Mouse (Mus musculus) adrenal gland, postnatal 36 days (tissue): ENCODE results near the gene Hook2. TPM values are rescaled to one million over a fixed set of nuclear protein-coding genes. Genes with fewer than 3 reads are reported as not detected.

Experiments used
- DNase-seq, 2 experiments: peaks; one replicate each; pipeline ENCODE4 v3.0.0; 2021; ENCODE audit warnings: mixed read lengths in 1 of 2
- total RNA-seq, 2 experiments: library from RNA; stranded (reverse); gene quantifications; 2 replicates each; pipeline ENCODE4 v1.2.3; 2021

The Hook2 gene
- total RNA-seq, 2 experiments from 2014 or later: 7.0 to 8.2 TPM

DNA sequence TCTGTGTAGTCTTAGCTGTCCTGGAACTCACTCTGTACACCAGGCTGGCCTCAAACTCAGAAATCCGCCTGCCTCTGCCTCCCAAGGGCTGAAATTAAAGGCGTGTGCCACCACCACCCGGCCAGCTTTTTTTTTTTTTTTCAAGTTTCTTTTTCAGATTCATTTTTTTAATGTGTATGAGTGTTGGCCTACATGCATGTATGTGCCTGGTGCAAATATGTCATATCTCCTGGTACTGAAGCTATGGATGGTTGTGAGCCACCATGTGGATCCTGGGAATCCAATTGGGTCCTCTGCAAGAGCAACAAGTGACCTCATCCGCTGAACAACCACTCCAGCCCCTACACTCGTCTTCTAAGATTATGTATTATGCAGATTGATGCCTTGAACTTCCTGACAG is 3.0 kb upstream of the Hook2 start:
- DNase-seq: no peak

DNA sequence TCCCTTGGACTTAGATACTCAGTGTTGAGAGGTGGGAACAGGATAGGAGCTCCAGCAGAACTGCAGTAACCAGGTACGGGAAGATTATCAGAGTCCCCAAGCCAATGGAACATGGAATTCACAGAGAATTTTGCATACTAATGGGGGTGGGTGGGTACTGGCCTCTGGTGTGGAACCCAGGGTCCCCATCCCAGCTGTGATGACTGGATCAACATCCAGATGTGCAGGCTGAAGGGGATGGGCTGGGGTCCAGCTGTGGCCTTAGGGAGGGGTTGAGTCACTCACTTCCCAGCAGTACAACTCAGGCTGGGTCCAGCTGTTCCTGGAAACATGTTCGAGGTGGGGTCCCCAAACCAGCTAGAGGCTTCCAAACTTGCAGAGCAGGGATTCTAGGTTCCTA is 2.5 kb upstream of the Hook2 start:
- no peak for DNase-seq

DNA sequence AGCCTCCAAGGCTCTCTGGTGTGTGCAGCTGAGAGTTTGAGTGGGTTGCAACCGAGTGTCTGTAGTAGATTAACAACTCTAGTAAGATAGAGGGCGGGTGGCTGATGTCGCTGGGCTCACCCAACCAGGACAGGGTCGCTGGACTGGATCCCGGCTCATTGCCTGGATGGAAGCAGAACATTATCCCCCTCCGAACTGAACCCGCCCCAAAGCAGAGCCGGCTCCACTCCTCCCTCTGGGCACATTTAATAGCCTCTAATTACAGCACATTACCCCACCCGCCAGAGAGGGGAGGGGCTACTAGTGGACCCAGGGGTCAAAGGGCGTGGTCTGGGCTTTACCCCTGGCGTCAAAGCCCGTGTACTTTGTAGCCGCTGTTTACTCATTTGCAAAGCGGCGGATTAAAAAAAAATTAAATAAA is 1.1 kb upstream of the Hook2 start:
- DNase-seq: peak in 1 of 2 experiments; percentile 72

DNA sequence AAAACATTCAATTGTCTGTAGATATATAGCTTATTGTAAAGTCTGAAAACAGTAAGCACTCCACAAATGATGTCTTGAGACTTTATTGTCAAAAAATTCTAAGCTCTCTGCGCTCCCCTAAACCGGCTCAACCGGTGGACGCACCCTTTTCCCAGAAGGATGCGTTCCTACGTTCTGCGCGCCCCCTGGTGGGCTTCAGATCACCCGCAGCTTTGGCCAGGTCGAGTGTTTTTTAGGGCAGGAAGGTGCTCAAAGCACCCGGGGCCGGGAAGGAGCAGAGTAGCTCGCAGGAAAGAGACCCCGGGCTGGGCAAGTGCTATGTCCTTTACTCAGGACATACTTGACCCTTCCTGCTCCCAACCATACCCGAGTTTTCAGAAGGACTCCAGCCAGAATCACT is 593 bp upstream of the Hook2 start:
- peak; percentile 93 to 96 for DNase-seq

DNA sequence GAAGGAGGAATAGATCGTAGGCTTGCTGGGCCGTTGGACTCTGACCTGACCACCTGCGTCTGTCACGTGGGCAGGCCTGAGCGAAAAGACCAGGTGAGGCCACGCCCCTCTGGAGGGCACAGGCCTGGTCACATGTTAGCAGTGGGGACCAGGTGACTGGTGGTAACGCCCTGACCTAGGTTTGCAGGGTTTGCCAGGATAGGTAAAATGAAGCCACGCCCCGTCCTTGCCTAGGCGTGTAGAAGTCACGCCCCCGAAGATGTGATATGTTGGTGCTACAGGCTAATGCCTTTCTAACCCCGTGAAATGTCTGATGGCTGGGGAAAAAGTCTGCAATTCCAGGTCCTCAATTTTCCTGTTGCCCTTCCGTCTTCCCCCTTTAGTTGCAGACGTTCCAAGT is 433 bp downstream of the Hook2 start:
- DNase-seq: no peak

DNA sequence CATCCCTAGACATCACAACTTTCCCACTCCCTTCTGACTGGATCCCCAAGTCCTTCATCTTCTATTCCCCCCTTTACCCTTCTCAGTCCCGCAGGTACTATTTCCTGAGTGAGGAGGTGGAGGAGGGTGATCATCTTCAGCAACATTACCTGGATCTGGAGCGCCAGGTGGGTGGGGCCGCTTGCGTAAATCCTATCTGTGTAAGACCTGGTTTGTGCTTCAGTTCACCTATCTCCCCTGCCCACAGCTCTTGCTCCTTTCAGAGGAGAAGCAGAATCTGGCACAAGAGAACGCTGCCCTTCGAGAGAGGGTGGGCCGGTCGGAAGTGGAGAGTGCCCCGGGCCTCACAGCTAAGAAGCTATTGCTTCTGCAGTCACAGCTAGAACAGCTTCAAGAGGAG is 4.0 kb downstream of the Hook2 start:
- no peak for DNase-seq

DNA sequence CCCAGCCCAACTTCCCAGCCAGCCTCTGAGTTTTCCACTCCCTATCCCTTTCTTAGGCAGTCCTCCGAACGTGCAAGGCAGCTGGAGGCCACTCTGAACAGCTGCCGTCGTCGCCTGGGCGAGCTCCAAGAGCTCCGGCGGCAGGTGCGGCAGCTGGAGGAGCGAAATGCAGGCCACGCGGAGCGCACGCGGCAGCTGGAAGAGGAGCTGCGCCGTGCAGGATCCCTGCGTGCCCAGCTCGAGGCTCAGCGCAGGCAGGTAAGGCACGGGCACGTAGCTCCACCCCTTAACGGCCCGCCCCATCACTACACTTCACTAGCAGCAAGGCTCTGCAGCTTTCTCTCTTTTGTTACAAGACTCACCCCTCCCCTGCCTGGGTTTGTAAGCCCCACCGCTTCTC is 5.3 kb downstream of the Hook2 start:
- no peak for DNase-seq

DNA sequence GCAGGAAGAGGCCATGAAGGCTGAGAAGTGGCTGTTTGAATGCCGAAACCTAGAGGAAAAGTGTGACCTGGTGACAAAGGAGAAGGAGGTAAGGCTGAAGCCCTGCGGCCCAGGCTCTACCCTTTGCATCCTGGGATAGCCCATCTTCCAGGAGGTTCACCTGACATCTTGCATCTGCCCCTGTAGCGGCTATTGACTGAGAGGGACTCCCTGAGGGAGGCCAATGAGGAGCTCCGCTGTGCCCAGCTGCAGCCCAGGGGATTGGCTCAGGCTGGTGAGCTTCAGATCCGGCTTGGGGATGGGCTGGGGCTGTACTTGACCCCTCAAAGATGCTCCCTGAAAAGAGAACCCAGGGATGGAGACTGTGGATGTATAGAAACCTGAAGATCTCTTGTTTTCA is 6.6 kb downstream of the Hook2 start:
- DNase-seq: no peak

DNA sequence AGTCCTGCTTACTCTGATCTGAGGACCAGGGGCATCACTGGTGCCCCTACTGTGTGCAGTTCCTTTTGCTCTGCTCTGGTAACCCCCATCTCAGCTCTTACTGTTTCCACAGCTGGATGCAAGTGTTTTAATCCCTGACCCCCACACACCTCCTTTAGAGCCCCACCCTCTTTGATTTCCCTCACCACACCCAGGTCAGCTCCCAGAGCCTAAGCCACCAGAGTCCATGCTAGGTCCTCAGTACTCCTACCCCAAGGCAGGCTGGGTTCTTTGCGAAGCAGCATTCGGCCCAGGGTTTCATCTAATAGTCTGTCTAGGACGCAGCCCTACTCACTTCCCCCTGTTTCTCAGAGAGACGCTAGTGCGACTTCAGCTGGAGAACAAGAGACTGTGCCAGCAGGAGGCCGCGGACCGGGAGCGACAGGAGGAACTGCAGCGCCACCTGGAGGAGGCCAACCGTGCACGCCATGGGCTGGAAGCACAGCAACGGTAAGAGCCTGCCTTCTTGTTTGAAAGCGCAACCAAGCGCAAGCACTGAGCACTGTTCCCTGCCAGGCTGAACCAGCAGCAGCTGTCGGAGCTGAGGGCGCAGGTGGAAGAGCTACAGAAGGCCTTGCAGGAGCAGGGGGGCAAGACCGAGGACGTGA is 7.4 kb downstream of the Hook2 start:
- DNase-seq: peak; percentile 92 to 95

DNA sequence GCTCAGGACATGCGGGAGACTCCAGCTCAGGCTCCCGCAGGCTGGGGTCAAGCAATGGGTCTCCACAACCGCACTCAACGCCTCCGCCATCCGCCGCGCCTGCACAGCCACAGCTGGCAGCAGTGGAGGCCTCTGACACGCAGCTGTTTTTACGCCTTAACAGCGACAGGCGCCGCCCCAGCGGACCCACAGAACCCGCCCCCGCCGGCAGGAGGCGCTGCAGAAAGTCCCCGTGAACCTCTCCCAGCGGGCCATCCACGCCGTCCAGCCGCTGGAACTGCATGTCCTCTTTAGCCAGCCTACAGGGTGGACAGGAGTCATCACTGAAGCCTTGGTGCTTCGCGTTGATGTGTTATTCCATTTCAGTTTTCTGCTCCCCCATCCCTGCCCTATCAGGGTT is 17.3 kb downstream of the Hook2 start:
- peak; percentile 57 to 64 for DNase-seq

DNA sequence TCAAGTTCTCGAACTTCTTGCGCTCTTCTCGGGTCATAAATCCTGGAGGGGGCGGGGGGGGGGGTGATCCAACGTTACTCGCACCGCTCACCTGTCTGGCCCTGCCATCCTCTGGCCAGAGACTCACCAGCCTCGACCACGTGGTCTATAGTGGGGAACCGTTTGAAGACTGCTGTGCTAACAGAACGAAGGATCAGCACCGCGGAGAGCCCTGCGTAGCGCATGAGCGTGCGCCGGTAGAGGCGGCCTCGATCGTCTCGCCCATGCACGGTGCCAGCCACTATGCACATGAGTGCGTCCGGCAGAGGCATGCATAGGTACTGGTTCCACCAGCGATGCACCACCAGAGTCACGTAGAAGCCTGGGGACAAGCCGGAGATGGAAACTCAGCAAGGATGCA is 20.8 kb downstream of the Hook2 start:
- no peak for DNase-seq

DNA sequence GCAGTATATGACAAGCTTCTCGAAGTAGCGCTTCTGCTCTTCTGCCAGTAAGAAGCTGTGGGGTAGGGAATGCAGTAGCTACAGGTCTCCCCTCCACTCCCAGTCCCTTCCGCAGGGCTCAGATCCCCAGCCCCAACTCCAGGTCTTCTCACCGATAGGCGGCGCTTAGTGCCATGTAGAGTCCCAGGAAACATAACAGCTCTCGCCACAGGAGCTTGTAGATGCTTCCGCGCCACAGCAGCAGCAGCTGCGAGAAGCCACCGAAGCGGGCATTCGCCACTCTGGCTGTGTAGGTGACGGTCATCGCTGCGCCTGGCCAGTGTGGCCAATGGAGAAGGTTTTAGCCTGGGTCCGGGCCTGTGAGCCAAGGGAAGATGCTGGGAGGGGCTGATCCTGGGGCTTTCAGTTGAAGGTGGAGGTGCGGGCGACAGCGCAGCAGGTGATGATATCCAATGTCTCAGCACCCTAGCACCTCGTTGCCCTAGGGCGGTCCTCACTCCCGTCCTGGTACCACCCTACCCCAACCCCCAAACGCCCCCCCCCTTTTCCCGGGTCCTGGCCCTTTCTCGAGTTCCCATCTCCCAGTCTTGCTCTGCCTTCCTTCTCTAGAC is 22.9 kb downstream of the Hook2 start:
- peak; percentile 78 to 82 for DNase-seq

DNA sequence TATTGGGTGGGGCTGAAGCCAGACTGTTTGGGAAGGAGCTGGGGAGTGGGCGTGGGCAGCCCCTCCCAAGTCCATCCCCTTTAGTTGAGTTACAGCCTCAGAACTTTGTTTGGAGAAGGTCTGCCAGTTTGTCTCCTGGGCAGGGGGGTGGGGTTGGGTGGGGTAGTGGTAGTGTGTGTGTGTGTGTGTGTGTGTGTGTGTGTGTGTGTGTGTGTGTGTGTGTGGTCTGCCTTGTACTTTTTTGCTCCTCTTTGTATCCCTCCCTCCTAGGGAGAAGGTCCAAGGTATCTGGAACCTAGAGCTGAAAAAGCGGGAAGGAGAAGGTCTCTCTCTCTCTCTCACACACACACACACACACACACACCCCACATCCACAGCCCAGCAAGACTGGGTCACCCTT is 24.0 kb downstream of the Hook2 start, which contains the start of gene Best2:
TSS of gene Best2 (minus strand) at position 101 of the 400 bp plus-strand sequence.
- no peak for DNase-seq

DNA sequence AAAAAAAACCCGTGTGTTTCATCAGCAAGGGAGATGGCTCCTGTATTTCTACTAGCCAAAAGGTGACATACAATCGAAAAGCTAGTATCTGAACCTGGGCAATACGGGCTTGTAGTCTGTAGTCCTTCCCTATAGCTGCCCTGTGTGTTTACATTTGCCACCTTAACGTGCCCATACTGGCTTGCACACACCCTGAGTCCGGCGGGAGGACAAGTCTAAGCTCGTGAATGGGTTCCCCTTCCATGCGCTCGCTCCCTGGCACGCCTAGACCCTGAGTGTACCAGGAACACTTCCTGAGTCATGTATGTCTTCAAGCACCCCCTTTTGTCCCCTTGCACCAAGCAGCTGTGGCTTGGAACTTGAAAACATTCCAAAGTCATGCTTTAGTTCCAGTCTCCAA is 26.3 kb downstream of the Hook2 start:
- DNase-seq: no peak

DNA sequence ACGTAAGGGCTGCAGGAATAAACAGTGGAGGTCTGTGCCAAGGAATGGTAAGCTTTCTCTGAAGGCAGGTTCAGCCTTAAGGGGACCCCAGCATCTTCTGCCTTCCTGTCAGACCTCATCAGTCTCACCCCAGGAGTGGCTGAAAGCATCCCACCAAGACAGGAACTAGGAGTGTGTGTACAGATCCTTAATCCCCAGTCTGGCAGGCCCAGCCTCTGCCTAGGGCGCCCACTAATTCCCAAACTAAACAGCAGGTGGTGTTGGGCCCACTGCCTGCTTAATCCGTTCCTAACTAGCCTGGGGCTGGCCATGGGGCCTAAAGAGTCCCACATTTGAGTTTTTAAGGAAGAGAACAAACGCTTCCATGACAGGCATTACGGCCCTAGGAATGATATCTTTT is 26.8 kb downstream of the Hook2 start:
- DNase-seq: no peak

DNA sequence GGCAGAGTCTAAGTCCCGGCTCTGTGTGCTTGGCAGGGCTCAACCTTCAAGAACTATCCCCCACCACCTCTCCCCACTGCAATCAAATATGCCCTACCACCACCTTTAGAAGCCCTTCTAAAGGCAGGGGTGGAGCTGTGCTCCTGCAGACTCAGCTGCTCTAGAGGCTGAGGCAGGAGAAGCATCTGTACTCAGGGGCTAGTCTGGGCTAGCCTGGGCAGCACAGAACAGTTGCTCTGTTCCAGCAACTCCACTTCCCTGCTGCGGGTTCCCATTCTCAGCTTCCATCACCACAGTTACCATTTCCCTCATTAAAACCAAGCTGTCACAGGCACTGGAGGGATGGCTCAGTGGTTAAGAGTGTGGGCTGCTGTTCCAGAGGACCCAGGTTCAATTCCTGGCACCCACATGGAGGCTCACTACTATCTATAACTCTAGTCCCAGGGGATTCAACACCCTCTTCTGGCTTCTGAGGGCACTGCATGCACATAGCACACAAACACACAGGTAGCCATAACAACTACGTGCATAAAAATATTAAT is 31.2 kb downstream of the Hook2 start:
- no peak for DNase-seq

DNA sequence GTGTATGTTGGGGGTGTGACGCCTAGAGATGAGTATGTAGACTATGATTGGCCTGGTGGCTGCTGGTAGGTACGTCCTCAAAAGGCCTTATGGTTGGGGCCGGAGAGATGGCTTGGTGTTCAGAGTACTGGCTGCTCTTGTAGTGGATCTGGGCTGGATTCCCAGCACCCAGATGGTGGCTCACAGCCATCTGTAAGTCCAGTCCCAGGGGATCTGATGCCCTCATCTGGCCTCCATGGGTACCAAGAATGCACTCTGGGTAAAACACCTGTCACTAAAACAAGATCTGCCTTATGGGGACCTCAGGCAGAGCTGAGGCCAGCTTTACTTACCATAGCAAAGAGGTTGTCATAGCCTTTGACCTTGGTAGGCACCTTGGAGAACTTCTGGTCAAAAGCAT is 33.4 kb downstream of the Hook2 start:
- DNase-seq: no peak

DNA sequence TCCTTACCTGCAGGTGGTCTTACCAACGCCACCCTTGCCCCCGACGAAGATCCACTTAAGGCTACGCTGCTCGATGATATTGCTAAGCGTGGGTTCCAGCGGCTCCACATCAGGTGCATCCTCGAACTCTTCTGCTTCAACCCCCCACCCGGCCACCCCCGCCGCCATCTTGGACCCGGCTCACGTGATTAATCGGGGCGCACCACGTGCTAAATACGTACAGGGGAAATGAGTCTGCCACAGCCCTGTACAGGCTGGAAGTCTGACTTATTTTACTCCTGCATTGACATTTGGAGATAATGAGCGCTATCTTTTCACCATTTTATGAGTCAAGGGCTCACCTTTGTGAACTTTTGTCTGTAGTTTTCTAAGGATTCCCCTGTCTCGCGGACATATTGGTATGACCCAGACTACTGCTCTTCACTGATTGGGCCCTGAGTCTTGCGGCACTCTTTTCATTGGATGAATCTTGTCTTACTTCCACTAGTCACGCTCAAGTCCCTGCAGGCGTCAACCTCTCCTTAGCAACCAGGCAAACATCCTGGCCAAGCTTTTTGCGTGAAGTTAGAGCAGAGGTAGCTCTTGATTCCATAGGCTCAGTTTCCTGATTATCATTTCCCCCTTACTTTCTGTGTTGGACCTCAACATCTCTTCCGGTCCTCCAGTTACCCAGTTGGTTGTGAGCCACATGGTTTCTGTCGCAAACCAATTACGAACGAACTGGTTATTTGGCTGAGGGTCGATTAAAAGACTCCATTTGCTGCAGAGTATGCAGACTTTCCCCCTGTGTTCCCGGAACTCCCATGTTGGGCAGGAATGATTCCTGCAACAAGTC is 34.9 kb downstream of the Hook2 start, which contains the start of gene Asna1:
TSS of gene Asna1 (minus strand) at position 184 of the 835 bp plus-strand sequence.
- DNase-seq: peak; percentile 83 to 85

DNA sequence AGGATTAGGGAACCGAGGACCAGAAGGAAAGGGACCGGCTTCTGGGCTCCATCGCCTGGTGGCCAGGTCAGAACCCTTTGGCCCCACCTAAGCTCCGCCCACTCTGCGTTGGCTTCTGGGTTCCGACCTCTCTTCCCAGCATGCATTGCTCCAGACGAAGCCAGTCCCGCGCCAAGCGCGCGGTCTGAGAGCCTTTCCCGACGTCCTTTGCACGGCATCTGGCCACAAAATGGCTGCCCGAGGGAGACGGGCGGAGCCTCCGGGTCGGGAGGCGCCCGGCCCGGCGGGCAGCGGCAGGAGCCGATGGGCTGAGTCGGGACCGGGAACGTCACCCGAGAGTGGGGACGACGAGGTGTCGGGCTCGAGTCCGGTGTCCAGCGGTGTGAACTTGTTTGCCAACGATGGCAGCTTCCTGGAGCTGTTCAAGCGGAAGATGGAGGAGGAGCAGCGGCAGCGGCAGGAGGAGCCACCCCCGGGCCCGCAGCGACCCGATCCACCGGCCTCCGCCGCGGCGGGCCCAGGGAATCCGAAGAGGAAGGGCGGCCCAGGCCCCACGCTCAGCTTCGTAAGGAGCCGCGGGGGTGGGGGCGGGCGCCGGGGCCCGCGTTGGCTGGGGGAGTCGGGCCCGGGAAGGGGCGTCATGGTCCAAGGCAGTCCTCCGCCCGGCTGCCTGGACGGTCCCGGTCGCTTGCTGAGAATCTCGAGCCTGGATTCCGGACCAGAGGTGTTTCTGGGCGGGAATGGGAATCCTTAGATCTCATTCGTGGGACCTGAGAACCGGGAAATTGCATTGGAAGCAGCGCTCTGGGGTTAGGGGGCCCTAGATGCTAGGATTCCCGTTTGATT is 36.5 kb downstream of the Hook2 start, which contains the start of gene Trir:
TSS of gene Trir (plus strand) at position 154 of the 846 bp plus-strand sequence.
- peak; percentile 97 to 98 for DNase-seq

DNA sequence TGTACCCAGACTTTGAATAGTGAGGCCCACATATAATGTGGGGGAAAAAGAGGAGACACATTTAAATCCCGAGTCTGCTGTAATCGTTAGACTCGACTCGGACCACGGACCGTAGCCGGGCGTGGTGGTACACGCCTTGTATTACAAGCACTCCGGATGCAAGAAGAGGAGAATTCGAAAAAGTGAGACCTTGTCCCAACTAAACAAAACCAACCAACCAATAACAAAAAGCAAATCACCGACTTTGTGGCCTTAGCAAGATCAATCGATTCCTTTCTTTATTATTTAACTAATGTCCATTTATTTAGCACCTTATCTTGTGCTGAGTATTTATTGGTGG is 37.1 kb downstream of the Hook2 start:
- DNase-seq: no peak

DNA sequence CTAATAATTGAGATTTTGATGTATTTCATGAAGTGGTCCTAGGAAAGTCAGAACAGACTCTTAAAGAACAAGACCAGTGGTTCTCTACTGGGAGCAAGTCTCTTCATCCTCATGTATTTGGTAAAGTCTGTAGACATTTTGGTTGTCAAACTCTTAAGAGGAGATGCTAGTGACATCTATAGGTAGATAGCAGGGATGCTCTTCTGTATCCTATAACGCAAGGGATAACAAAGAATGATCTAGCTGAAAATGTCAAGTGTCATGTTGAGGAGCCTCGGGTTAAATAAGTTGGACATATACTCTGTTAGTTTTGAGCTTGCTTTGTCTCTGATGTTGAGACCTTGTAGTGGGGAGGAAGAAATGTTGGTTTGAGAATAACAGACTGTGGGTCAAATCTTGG is 37.5 kb downstream of the Hook2 start:
- DNase-seq: no peak

DNA sequence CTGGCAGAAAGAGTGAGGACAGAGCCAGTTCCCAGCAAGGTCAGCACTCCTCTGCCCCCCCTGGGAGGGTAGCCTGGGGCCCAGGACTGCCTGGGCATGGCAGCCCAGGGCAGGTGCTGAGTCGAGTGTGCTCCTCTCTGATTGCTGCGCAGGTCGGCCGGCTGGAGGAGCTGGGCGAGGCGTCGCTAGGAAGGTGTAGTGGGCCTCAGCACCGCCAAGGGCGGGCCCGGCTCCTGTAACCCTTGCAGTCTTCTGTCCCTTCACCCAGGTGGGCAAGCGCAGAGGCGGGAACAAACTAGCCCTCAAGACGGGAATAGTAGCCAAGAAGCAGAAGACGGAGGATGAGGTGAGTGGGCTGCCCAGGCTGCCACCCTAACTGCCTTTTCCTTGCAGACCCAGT is 38.9 kb downstream of the Hook2 start:
- no peak for DNase-seq
